Mouse (Mus musculus) heart, postnatal 0 days (tissue): ENCODE data around the gene Anapc5. TPM values are rescaled to one million over a fixed set of nuclear protein-coding genes. Genes with fewer than 3 reads are reported as not detected.

Experiments
- ATAC-seq: fragments of 200-750 bp; cut with Nextera tagmentation; 2 replicates; pipeline ENCODE4 v1.8.0; 2017; ENCODE audit warnings: low read depth, moderate number of reproducible peaks, moderate library complexity; ENCODE audit not compliant: insufficient read depth
- DNase-seq: peaks from one replicate; pipeline ENCODE4 v3.0.0-alpha.2; 2016; ENCODE audit warnings: low spot score
- H3K27ac ChIP-seq: fragments of 300-500 bp; sonication (generic); 2 replicates; pipeline ENCODE4 v1.5.1; 2014; ENCODE audit warnings: low read depth, mild to moderate bottlenecking
- H3K27me3 ChIP-seq: fragments of 300-500 bp; sonication (generic); 2 replicates; pipeline ENCODE4 v1.6.1; 2014; ENCODE audit warnings: low read length, mixed read lengths; ENCODE audit not compliant: control insufficient read depth, insufficient read depth
- H3K36me3 ChIP-seq: fragments of 300-500 bp; sonication (generic); replicated peaks from 2 replicates; pipeline ENCODE4 v1.6.1; 2014; ENCODE audit warnings: low read length, mixed read lengths; ENCODE audit not compliant: control insufficient read depth, insufficient read depth
- H3K4me1 ChIP-seq: fragments of 300-500 bp; sonication (generic); 2 replicates; pipeline ENCODE4 v1.6.1; 2014; ENCODE audit warnings: antibody characterized with exemption; ENCODE audit not compliant: control insufficient read depth, insufficient read depth
- H3K4me2 ChIP-seq: fragments of 300-500 bp; sonication (generic); 2 replicates; pipeline ENCODE4 v1.6.1; 2014; ENCODE audit warnings: low read depth, mild to moderate bottlenecking, low read length, moderate library complexity
- H3K4me3 ChIP-seq: fragments of 300-500 bp; sonication (generic); 2 replicates; pipeline ENCODE4 v1.5.1; 2014; ENCODE audit warnings: low read depth, low read length
- H3K9ac ChIP-seq: fragments of 300-500 bp; sonication (generic); replicated peaks from 2 replicates; pipeline ENCODE4 v1.6.1; 2014; ENCODE audit warnings: low read depth, low read length, mixed read lengths
- H3K9me3 ChIP-seq: fragments of 300-500 bp; sonication (generic); replicated peaks from 2 replicates; pipeline ENCODE4 v1.6.1; 2016; ENCODE audit warnings: low read length; ENCODE audit not compliant: control insufficient read depth
- CTCF ChIP-seq: IDR thresholded peaks from 2 replicates; pipeline ENCODE4 v1.5.1; 2016; ENCODE audit warnings: antibody characterized with exemption, control low read depth, low read depth
- EP300 ChIP-seq: IDR thresholded peaks from 2 replicates; pipeline ENCODE4 v1.6.1; 2016; ENCODE audit warnings: antibody characterized with exemption, low read depth
- WGBS: fragments of 180-500 bp; shearing (Covaris S2); extraction: QIAGEN DNeasy Blood & Tissue Kit; methylation state at CpG from one replicate; pipeline ENCODE4 v1.1.7; 2014; 5-methylcytosine and 5-hydroxymethylcytosine counted together
- polyA plus RNA-seq: library from polyadenylated mRNA; unstranded; fragments of >200 nt; fragmentation: Nextera tagmentation; extraction: Ambion mirVana; gene quantifications from 2 replicates; pipeline ENCODE4 v1.2.1, GENCODE M21; 2015
- total RNA-seq: library from RNA; depleted of rRNA; stranded (reverse); fragments of >200 nt; gene quantifications from 2 replicates; pipeline ENCODE4 v1.2.3, GENCODE M21; 2014; ENCODE audit warnings: low replicate concordance

Anapc5 gene
- total and polyA plus RNA-seq, 2 experiments from 2014 or later = 213 to 380 TPM

DNA sequence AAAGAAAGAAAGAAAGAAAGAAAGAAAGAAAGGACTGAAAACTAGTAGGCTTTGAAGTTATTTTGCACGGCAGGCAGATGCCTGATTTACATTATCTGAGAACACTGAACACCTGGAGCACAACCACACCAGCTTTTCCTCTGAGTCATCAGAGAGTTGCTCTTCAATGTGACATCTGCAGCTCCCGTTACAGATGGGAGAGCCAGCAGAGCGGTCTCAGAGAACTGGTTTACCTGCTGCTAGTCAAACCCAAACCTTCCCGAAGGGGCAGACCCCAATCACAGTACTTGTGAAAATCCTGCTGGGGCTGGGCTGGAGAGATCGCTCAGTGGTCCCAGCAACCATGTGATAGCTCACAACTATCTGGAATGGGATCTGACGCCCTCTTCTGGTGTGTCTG lies 3.3 kb upstream of the Anapc5 start:
- DNase-seq (no peak), ATAC-seq (no peak)
- H3K4me3 ChIP-seq = no peak overlapping the region
- H3K27me3 ChIP-seq = no peaks in the 10 kb centered on the region
- no peak overlapping the region for H3K9ac ChIP-seq
- peaks cover 2% of the 10 kb centered on the region for H3K36me3 ChIP-seq
- H3K4me2 ChIP-seq = no peak overlapping the region
- no peaks in the 10 kb centered on the region for H3K9me3 ChIP-seq
- no peak overlapping the region for H3K27ac ChIP-seq
- TF ChIP-seq EP300 (no peak), CTCF (no peak)
- WGBS = 58% methylated on average over 6 of the region's 6 CpGs
- peaks cover 7% of the 10 kb centered on the region for H3K4me1 ChIP-seq

DNA sequence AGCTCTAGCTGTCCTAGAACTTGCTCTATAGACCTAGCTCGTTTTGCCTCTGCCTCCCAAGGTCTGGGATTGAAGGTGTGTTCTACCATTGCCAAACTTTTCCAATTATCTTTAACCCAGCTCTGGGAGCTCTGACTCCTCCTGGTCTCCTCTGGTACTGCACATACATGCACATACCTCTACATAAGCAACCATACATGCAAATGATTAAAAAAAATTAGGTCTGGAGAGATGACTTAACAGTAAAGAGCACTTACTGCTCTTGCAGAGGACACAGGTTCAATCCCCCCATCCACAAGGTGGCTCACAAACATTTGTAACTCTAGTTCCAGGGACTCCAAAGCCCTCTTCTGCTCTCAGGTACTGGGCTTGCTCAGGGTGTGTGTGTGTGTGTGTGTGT lies 2.8 kb upstream of the Anapc5 start:
- H3K27me3 ChIP-seq = no peaks in the 10 kb centered on the region
- TF ChIP-seq EP300 (no peak), CTCF (no peak)
- H3K4me2 ChIP-seq = no peak overlapping the region
- H3K4me3 ChIP-seq = no peak overlapping the region
- no peak overlapping the region for H3K27ac ChIP-seq
- no peaks in the 10 kb centered on the region for H3K9me3 ChIP-seq
- H3K4me1 ChIP-seq = peaks cover 7% of the 10 kb centered on the region
- 77% methylated on average over 1 of the region's 1 CpGs for WGBS
- no peak for DNase-seq
- ATAC-seq = no peak
- no peak overlapping the region for H3K9ac ChIP-seq
- peaks cover 5% of the 10 kb centered on the region for H3K36me3 ChIP-seq

DNA sequence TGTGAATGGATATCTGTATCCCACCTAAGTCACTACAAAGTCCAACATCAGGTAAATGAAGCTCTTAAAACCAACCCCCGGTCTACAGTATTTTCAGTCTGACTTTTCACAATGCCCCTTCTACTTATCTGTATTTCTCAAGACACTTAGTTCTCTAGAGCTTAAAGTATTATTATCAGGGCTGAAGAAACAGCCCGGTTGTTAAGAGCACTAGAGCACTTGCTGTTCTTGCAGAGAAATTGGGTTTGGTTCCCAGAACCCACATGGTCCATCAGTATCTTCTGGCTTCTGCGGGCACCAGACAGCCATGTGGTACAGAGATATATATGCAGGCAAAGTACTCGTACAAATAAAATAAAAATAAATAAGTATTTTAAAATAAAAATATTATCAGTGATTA lies 1.3 kb upstream of the Anapc5 start:
- no peak for ATAC-seq
- Histone ChIP-seq H3K4me1 (peaks cover 7% of the 10 kb centered on the region), H3K4me2 (no peak overlapping the region), H3K27ac (no peak overlapping the region), H3K9ac (no peak overlapping the region), H3K9me3 (no peaks in the 10 kb centered on the region), H3K27me3 (no peaks in the 10 kb centered on the region), H3K36me3 (peaks cover 20% of the 10 kb centered on the region), H3K4me3 (no peak overlapping the region)
- TF ChIP-seq EP300 (no peak), CTCF (no peak)
- DNase-seq = no peak
- 81% methylated on average over 4 of the region's 4 CpGs for WGBS

DNA sequence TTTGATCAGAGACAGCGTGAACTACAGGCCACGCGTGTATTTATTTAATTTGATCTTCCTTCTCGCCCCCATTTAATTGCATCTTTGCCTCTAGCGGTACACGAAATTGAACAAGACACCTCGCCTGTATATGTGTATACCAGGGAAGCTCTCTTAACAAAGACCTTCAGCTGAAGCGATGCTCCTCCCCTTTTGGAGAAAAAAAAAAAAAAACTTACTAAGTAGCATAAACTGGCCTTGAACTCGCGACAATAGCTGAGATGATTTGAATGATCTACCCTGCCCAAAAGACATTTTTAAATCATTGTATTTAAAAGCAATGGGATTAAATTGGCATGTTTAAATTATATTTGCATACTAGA lies 366 bp upstream of the Anapc5 start:
- Histone ChIP-seq H3K4me3 (peak overlapping the region; percentile 81), H3K9ac (0 out of 2 replicates have a peak overlapping the region, but pooled peaks have one; percentile 40), H3K27ac (peak overlapping the region; percentile 97), H3K9me3 (no peaks in the 10 kb centered on the region), H3K4me1 (peaks cover 7% of the 10 kb centered on the region), H3K36me3 (peaks cover 29% of the 10 kb centered on the region), H3K4me2 (peak overlapping the region; percentile 67), H3K27me3 (no peaks in the 10 kb centered on the region)
- peak; percentile 22 for ATAC-seq
- no peak for TF ChIP-seq EP300
- TF ChIP-seq CTCF = no peak
- WGBS = under 1% methylated on average over 10 of the region's 10 CpGs
- no peak for DNase-seq

DNA sequence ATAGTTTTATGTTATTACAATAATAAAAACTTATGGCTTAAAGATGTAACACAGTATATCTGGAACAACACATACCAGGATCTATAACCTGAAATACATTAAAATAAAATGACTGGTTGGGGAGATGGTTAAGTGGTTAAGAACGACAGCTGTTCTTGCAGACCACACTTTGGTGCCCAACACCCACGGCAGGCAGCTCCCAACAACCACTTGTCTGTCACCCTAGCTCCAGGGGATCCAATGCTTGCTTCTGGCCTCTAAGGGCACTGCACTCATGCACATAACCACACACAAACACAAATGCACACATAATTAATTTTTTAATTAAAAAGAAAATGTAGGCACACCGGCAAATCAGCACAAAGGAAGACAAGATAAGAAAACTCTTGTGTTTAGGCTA lies 8.4 kb downstream of the Anapc5 start:
- Histone ChIP-seq H3K27me3 (no peaks in the 10 kb centered on the region), H3K4me2 (no peak overlapping the region), H3K27ac (no peak overlapping the region), H3K36me3 (peaks cover 88% of the 10 kb centered on the region), H3K9ac (no peak overlapping the region), H3K4me1 (no peaks in the 10 kb centered on the region), H3K9me3 (no peaks in the 10 kb centered on the region), H3K4me3 (no peak overlapping the region)
- WGBS = 73% methylated on average over 3 of the region's 3 CpGs
- DNase-seq (no peak), ATAC-seq (no peak)
- no peak for TF ChIP-seq CTCF
- no peak for TF ChIP-seq EP300

DNA sequence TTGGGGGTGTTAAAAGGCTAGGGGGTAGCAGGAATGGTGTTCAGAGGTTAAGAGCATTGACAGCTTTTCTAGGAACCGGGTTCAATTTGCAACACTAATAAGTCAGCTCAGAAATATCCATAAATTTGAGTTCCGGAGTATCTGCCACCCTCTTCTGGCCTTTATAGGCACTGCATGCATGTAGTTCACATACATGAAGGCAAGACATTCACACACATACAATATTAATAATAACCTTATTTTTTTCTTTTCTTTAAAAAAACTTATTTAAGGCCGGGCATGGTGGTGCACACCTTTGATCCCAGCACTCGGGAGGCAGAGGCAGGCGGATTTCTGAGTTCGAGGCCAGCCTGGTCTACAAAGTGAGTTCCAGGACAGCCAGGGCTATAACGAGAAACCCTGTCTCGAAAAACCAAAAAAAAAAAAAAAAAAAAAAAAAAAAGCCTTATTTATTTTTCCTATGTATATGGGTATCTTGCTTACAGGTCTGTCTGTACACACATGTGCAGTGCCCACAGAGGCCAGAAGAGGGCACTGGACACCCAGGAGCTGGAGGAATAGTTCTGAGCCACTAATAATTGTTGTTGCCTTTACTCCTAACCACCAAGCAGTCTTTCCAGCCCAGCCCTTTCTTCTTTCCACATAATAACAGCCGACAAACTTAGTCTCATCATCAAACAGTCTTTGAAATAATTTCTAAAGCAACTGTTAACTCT lies 9.6 kb downstream of the Anapc5 start:
- Histone ChIP-seq H3K27ac (no peak overlapping the region), H3K4me3 (no peak overlapping the region), H3K9ac (no peak overlapping the region), H3K4me2 (no peak overlapping the region), H3K9me3 (no peaks in the 10 kb centered on the region), H3K36me3 (peaks cover 88% of the 10 kb centered on the region), H3K4me1 (no peaks in the 10 kb centered on the region), H3K27me3 (no peaks in the 10 kb centered on the region)
- no peak for TF ChIP-seq EP300
- peak; percentile 67 for TF ChIP-seq CTCF
- 94% methylated on average over 9 of the region's 9 CpGs for WGBS
- ATAC-seq (peak; percentile 62; the same call in 1 of the 2 replicates), DNase-seq (peak; percentile 61)
